Mouse (Mus musculus) stomach, adult 2 months (tissue): Measurements from ENCODE around the gene Ccdc93. TPM values are rescaled to one million over a fixed set of nuclear protein-coding genes. Genes with fewer than 3 reads are reported as not detected.

Experiments
- polyA plus RNA-seq: library from polyadenylated mRNA; depleted of rRNA; stranded (reverse); fragments of >200 nt; gene quantifications from 2 replicates; pipeline ENCODE4 v1.2.3, GENCODE M21; 2012; rRNA removed

Ccdc93 gene
- 0.91 and 1.5 TPM in 2 replicates for polyA plus RNA-seq

DNA sequence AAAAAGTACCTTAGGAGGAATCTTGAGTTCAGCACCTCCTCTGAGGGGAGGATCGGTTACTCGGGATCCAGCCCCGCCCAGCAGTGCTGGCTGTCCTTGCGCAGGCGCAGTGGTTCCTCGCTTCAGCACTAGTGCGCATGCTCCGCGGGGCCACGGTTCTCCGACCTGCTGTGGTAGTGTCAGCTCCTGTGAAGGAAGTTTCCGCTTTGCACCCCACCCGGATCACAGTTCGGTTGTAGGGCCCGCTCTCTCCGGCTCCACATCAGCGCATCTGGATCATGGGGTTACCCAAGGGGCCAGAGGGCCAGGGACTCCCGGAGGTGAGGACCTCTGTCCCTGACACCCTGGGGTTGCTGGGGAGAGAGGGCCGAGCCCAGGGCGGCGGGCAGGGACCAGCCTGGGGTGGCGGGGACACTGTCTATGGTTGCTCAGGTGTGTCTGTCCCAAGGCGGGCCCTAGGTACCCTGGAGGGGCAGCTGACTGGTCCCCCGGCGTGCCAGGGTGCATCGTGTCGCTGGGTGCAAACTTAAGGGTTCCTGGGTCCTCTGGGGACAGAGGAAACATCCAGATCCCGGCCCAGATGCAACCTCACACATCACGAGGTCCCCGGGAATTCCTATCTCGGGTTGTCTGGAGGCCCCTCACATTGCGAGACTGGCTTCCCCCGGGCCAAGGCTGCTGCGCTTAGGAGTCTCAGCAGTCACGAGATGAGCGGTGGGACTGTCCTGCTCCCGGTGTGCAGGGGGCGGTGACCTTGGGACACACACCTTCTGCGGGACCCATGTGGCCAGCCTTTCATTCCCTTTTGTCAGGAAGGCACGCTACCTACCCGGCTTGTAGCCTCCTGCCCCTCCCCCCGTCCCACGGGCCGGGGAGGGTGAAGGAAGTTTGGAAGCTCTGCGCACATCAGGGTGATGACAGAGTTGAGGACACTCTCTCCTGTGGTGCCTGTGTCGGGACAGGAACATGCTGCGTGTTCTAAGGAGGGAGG, at the start of gene Ccdc93:
TSS of gene Ccdc93 (plus strand) at position 112 of the 991 bp plus-strand sequence.

GRCm38 (mm10) chr1:121528399-121528720, 97.5 kb downstream of the Ccdc93 start, which contains the start of gene Htr5b:
TSS of gene Htr5b (minus strand) at chr1:121528465.

Other genes starting within 250 kb of the Ccdc93 start
- gene Insig2, start 98.5 kb upstream of the Ccdc93 start, polyA plus RNA-seq: 4.4 and 5.1 TPM in 2 replicates
- not detected in 2 replicates for gene Htr5b, start 97.4 kb downstream of the Ccdc93 start, polyA plus RNA-seq
- gene Ddx18, start 136.9 kb downstream of the Ccdc93 start, polyA plus RNA-seq: 4.6 and 6.5 TPM in 2 replicates